In genomic region chr12:91202496-91202895, GRCm38 (mm10) we compare ENCODE assay signal across 22 mouse cellular contexts.
DNase-seq lines count a peak whose midpoint lies in the region; ATAC-seq and TF ChIP-seq lines count a peak whose summit lies in the region.
"Had no signal": no experiment of that assay in that cellular context is flagged by ENCODE, and none has a peak within 500 bp of the region (broad histone marks: within the 10 kb centered on the region; RNA-seq: fewer than 3 reads in every experiment).

No protein-coding gene starts in this region.

- no peak for TF ChIP-seq CTCF in liver, embryonic 14.5 days (IDR thresholded peaks at IDR 0.05; ENCODE audit: low read depth)
- no peak for TF ChIP-seq CTCF in liver, postnatal 0 days (IDR thresholded peaks at IDR 0.05; ENCODE audit: low read depth)

- ATAC-seq in liver, embryonic 14.5 days (ENCODE audit: insufficient read depth): peak; percentile 56; the same call in 1 of the 2 replicates
- 0 out of 2 replicates have a peak, but pooled peaks have one; percentile 27 for ATAC-seq in liver, embryonic 16.5 days (ENCODE audit: low read depth)
- no peak for ATAC-seq in liver, postnatal 0 days
- ATAC-seq in midbrain, embryonic 16.5 days: no peak
- ATAC-seq: forebrain, embryonic 14.5 days; forebrain, embryonic 16.5 days had no signal

- no peak overlapping the region for H3K27ac ChIP-seq in liver, embryonic 14.5 days
- H3K27ac ChIP-seq in liver, embryonic 16.5 days (ENCODE audit: low read length): no peak overlapping the region
- H3K27ac ChIP-seq in liver, postnatal 0 days (ENCODE audit: low read depth): no peak overlapping the region
- H3K27ac ChIP-seq in midbrain, embryonic 16.5 days (ENCODE audit: low read length): no peak overlapping the region
- H3K27ac ChIP-seq: embryonic facial prominence, embryonic 13.5 days; embryonic facial prominence, embryonic 15.5 days; forebrain, embryonic 10.5 days; forebrain, embryonic 12.5 days had no signal

- H3K27me3 ChIP-seq in liver, embryonic 14.5 days (ENCODE audit: control insufficient read depth, insufficient read depth, low read length): no peaks in the 10 kb centered on the region
- H3K27me3 ChIP-seq in liver, embryonic 16.5 days (ENCODE audit: control insufficient read depth, insufficient read depth, low read depth, low read length): no peaks in the 10 kb centered on the region
- no peaks in the 10 kb centered on the region for H3K27me3 ChIP-seq in liver, postnatal 0 days (ENCODE audit: insufficient read depth, low read length)
- H3K27me3 ChIP-seq in midbrain, embryonic 16.5 days (ENCODE audit: control insufficient read depth, insufficient read depth, low read depth, low read length): no peaks in the 10 kb centered on the region
- H3K27me3 ChIP-seq: embryonic facial prominence, embryonic 13.5 days; embryonic facial prominence, embryonic 15.5 days; forebrain, embryonic 12.5 days had no signal

- no peak overlapping the region for H3K9ac ChIP-seq in liver, embryonic 14.5 days (replicated peaks)
- H3K9ac ChIP-seq in liver, embryonic 16.5 days (ENCODE audit: low read depth, low read length): no peak overlapping the region
- no peak overlapping the region for H3K9ac ChIP-seq in liver, postnatal 0 days (replicated peaks)
- no peak overlapping the region for H3K9ac ChIP-seq in midbrain, embryonic 16.5 days (ENCODE audit: low read depth, low read length)
- H3K9ac ChIP-seq: embryonic facial prominence, embryonic 13.5 days; embryonic facial prominence, embryonic 15.5 days; forebrain, embryonic 12.5 days had no signal

- no peaks in the 10 kb centered on the region for H3K9me3 ChIP-seq in liver, embryonic 14.5 days (ENCODE audit: control insufficient read depth, low read length)
- no peaks in the 10 kb centered on the region for H3K9me3 ChIP-seq in liver, embryonic 16.5 days (replicated peaks; ENCODE audit: control insufficient read depth, low read length)
- H3K9me3 ChIP-seq in liver, postnatal 0 days (ENCODE audit: low read length): no peaks in the 10 kb centered on the region
- H3K9me3 ChIP-seq in midbrain, embryonic 16.5 days (replicated peaks; ENCODE audit: control insufficient read depth, low read length, poor library complexity, severe bottlenecking): no peaks in the 10 kb centered on the region
- H3K9me3 ChIP-seq: embryonic facial prominence, embryonic 13.5 days; embryonic facial prominence, embryonic 15.5 days; forebrain, embryonic 10.5 days; forebrain, embryonic 12.5 days had no signal

- DNase-seq in liver, embryonic 14.5 days (ENCODE audit: low read depth in 3 of 3, low spot score in 3 of 3): peak in 1 of 3 experiments; percentile 4
- DNase-seq in liver: no peak
- DNase-seq in liver, postnatal 0 days: no peak
- DNase-seq: adrenal gland, adult 2 months; adrenal gland, postnatal 10 days; adrenal gland, postnatal 25 days; cerebellum, adult 11 months; cerebellum, adult 18-20 months; cerebellum, adult 8-10 months; cerebellum, adult 9-11 months; cerebellum, postnatal 14 days; cerebellum, postnatal 36 days; embryo, embryonic 11 days had no signal

- H3K36me3 ChIP-seq in liver, embryonic 14.5 days (replicated peaks; ENCODE audit: control insufficient read depth, insufficient read depth, low read depth): no peaks in the 10 kb centered on the region
- no peaks in the 10 kb centered on the region for H3K36me3 ChIP-seq in liver, embryonic 16.5 days (ENCODE audit: control insufficient read depth, insufficient read depth)
- no peaks in the 10 kb centered on the region for H3K36me3 ChIP-seq in liver, postnatal 0 days (replicated peaks; ENCODE audit: insufficient read depth, low read length)
- H3K36me3 ChIP-seq in midbrain, embryonic 16.5 days (ENCODE audit: control insufficient read depth, insufficient read depth, low read length): no peaks in the 10 kb centered on the region
- H3K36me3 ChIP-seq: embryonic facial prominence, embryonic 13.5 days; embryonic facial prominence, embryonic 15.5 days; forebrain, embryonic 10.5 days; forebrain, embryonic 12.5 days had no signal

- 21% methylated on average over 1 of the region's 1 CpGs for WGBS in liver, embryonic 14.5 days (ENCODE audit: insufficient replicate concordance)
- 51% methylated on average over 1 of the region's 1 CpGs for WGBS in liver, embryonic 16.5 days (ENCODE audit: insufficient replicate concordance)
- WGBS in liver, postnatal 0 days (ENCODE audit: insufficient replicate concordance): 65% methylated on average over 1 of the region's 1 CpGs
- WGBS in midbrain, embryonic 16.5 days: 81% methylated on average over 1 of the region's 1 CpGs

- no peak overlapping the region for H3K4me2 ChIP-seq in liver, embryonic 14.5 days (ENCODE audit: low read depth)
- H3K4me2 ChIP-seq in liver, embryonic 16.5 days (ENCODE audit: low read depth, low read length): no peak overlapping the region
- H3K4me2 ChIP-seq in liver, postnatal 0 days (ENCODE audit: low read depth, low read length): no peak overlapping the region
- no peak overlapping the region for H3K4me2 ChIP-seq in midbrain, embryonic 16.5 days (ENCODE audit: low read length)
- H3K4me2 ChIP-seq: embryonic facial prominence, embryonic 13.5 days; embryonic facial prominence, embryonic 15.5 days; forebrain, embryonic 12.5 days had no signal

- peaks cover 0 to 3% of the 10 kb centered on the region in 2 experiments; a peak in 3 of 4 replicates for H3K4me1 ChIP-seq in liver, embryonic 14.5 days (replicated peaks; ENCODE audit: control insufficient read depth in 2 of 2, insufficient read depth in 2 of 2, low read length in 1 of 2)
- H3K4me1 ChIP-seq in liver, embryonic 16.5 days (ENCODE audit: control insufficient read depth, low read depth, low read length): peaks cover 3% of the 10 kb centered on the region; the same call in 1 of the 2 replicates
- no peaks in the 10 kb centered on the region for H3K4me1 ChIP-seq in liver, postnatal 0 days (ENCODE audit: insufficient read depth)
- H3K4me1 ChIP-seq in midbrain, embryonic 16.5 days (ENCODE audit: control insufficient read depth, insufficient read depth, low read length): no peaks in the 10 kb centered on the region
- H3K4me1 ChIP-seq: embryonic facial prominence, embryonic 13.5 days; embryonic facial prominence, embryonic 15.5 days had no signal

- TF ChIP-seq EP300 in liver, embryonic 14.5 days (IDR thresholded peaks at IDR 0.05; ENCODE audit: low read depth): 0 out of 2 replicates have a peak, but pooled peaks have one; percentile 5
- no peak for TF ChIP-seq EP300 in liver, postnatal 0 days (IDR thresholded peaks at IDR 0.05; ENCODE audit: low read depth)

- no peak overlapping the region for H3K4me3 ChIP-seq in liver, embryonic 14.5 days (ENCODE audit: insufficient read depth in 1 of 2, low read depth in 2 of 2, low read length in 2 of 2)
- H3K4me3 ChIP-seq in liver, embryonic 16.5 days (ENCODE audit: low read depth, low read length): no peak overlapping the region
- no peak overlapping the region for H3K4me3 ChIP-seq in liver, postnatal 0 days (ENCODE audit: low read depth, low read length)
- no peak overlapping the region for H3K4me3 ChIP-seq in midbrain, embryonic 16.5 days (ENCODE audit: low read depth, low read length)
- H3K4me3 ChIP-seq: embryonic facial prominence, embryonic 13.5 days; embryonic facial prominence, embryonic 15.5 days; erythroblast, embryonic 14.5 days; forebrain, embryonic 10.5 days; forebrain, embryonic 12.5 days had no signal

Comparison
In these comparisons a context has a peak if more than half of its experiments do, and no peak if none do; other contexts are left out.
1. ATAC-seq: peak in liver, embryonic 14.5 days (single experiment) and liver, embryonic 16.5 days (single experiment); none in liver, postnatal 0 days (single experiment) and midbrain, embryonic 16.5 days (single experiment).